Mouse (Mus musculus): Measurements from ENCODE around the gene Myo1e. TPM values are rescaled to one million over a fixed set of nuclear protein-coding genes. Genes with fewer than 3 reads are reported as not detected.

Gene Myo1e
- polyA plus RNA-seq, 1 experiment from 2014 or later: 11.0 TPM

DNA sequence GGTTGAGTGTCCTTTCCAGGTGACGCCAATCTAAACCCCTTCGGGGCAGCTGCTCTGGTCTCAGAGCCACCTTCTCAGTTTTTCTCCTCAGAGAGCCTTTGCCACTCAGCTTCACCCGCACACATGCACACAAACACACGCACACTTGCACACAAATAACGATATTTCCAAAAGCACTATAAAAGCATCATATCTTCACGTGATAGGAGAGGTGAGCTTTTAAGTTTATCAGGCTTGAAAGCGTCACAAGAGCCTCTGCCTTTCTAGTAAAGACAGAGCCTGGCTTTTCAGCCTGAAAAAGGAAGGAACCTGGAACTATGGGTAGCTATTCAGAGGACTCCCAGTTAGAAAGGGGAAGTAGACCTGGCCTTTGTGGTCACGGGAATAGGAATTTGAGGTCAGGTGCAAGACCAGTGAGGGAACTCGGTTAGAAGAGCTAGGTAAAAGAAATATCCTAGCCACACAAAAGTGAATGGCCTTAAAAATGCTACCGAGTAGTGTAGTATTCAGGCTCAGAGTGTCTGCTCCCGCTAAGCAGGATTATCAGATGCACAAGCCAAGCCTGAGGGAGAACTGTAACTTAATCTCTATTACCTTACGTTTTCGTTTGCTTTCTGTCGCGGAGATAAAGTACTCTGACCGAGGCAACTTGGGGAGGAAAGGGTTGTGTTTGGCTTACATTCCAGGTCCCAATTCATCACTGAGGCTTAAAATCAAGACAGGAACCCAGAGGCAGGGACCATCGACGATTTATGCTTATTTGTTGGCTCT, 178.0 kb downstream of the Myo1e start:
- Histone ChIP-seq H3K27ac (replicated peaks) (no peak overlapping the region), H3K36me3 (peaks cover 4% of the 10 kb centered on the region; the same call in 1 of the 2 replicates), H3K27me3 (no peaks in the 10 kb centered on the region), H3K9me3 (no peaks in the 10 kb centered on the region), H3K9ac (replicated peaks) (no peak overlapping the region), H3K4me2 (replicated peaks) (no peak overlapping the region), H3K4me1 (no peaks in the 10 kb centered on the region), H3K4me3 (no peak overlapping the region)
- no peak for ATAC-seq (ENCODE audit: low FRiP score, low read depth)
- WGBS: 90% methylated on average over 18 of the region's 18 CpGs

DNA sequence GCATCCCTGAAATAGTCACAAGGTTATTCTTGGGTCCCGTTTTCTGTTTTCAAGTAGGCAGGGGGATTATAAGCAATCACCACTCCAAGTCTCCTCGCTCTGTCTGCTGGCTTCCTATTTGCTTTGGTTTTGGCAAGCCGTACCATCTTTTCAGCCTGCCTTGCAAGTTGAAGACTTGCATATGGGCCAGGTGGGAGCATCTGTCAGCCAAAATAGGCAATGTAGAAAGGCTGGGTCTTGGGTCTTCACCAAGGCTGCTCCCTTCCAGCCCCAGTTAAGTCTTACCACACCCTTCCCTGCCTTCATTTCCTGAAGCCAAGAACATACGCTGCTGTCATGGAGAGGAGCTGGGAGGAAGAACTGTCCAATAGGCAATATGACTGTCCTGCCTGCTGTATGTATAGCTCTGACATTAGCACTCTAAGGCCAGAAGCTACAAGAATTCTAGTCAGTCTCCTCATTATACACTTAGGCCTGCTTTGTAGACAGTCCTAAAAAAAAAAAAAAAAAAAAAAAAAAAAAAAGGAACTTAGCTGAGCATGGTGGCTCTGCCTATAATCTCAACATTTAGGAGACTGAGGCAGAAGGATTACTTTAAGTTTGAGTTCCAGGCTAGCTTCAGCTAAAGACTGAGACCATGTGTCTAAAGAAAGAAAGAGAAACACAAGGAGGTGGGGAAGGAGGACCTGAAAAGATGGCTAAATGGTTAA, 180.4 kb downstream of the Myo1e start:
- H3K4me2 ChIP-seq (replicated peaks): no peak overlapping the region
- no peak overlapping the region for H3K27ac ChIP-seq (replicated peaks)
- ATAC-seq (ENCODE audit: low FRiP score, low read depth): no peak
- peaks cover 4% of the 10 kb centered on the region; the same call in 1 of the 2 replicates for H3K36me3 ChIP-seq
- H3K4me1 ChIP-seq: no peaks in the 10 kb centered on the region
- H3K9me3 ChIP-seq: no peaks in the 10 kb centered on the region
- no peak overlapping the region for H3K9ac ChIP-seq (replicated peaks)
- H3K27me3 ChIP-seq: no peaks in the 10 kb centered on the region
- 94% methylated on average over 4 of the region's 4 CpGs for WGBS
- no peak overlapping the region for H3K4me3 ChIP-seq

DNA sequence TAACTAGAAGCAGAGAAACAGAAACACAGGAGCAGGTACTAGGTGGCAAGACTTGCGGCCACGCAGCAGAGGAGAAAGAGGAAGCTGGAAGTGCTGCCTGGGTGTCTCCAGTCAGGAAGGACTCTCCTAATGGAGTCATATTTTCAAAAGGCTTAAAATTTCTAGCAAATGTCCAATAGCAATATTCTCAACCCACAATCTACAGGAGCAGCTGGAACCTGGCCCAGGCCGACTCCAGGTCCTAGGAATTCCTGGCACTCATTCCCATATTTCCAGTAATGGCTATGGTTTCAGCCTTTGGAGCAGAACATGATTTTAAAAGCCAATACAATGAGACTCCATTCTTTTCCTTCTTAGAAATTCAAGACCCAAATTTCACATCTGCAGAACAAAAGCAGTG, 182.4 kb downstream of the Myo1e start:
- Histone ChIP-seq H3K4me1 (no peaks in the 10 kb centered on the region), H3K9ac (replicated peaks) (no peak overlapping the region), H3K4me2 (replicated peaks) (no peak overlapping the region), H3K9me3 (no peaks in the 10 kb centered on the region), H3K27me3 (no peaks in the 10 kb centered on the region), H3K27ac (replicated peaks) (no peak overlapping the region), H3K4me3 (no peak overlapping the region), H3K36me3 (no peaks in the 10 kb centered on the region)
- 92% methylated on average over 3 of the region's 3 CpGs for WGBS
- ATAC-seq (ENCODE audit: low FRiP score, low read depth): no peak

DNA sequence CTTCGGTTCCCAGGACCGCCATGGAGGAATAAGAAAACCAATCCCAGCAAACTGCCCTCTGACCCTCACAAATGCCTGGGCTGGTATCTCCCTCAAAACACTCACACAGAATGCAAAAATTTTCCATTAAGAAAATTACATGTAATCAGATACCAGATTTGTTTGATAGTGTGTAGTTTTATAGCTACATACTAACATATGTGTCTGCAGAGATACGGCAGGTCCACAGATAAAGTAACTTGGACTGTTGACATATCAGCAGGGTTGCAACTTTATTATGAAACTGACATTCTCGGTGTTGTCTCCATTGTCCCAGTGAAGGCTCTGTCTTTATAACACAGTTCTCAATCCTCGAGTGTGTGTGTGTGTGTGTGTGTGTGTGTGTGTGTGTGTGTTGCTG, 183.9 kb downstream of the Myo1e start:
- 88% methylated on average over 5 of the region's 5 CpGs for WGBS
- ATAC-seq (ENCODE audit: low FRiP score, low read depth): no peak

DNA sequence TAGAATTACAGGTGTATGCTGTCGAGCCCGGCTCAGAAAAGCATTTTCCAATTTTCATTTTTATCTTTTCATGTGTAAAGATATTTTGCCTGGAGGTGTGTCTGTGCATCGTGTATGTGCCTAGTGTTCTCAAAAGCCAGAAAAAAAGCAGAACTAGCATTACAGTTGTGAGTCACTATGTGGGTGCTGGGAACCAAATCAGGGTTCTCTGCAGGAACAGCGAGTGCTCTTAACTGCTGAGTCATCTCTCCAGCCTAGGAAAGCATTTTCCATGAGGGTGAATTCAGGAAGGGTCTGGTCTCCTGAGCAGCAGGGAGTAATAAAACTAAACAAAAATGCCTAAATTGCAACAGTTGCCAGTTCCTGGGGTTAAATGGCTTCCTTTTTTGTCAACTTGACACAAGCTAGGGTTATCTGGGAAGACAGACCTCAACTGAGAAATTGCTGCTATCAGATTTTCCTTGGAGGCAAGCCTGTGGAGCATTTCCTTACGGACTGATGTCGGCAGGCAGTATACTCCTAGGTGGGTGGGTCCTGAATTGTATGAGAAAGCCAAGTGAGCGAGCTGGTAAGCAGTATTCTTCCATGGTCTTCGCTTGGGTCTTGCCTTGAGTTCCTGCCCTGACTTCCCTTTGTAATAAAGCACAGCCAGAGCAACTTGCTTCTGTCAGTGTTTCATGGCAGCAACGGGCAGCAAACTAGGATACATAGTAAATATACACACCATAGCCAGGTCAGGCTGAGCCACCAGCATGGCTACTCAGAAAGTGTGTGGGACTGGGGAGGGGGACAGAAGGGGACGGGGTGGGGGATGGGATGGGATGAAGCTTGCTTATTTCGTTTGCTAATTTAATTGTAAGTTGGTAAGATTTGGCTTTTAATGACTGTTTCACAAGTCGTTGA, 184.8 kb downstream of the Myo1e start:
- no peak for ATAC-seq (ENCODE audit: low FRiP score, low read depth)
- H3K36me3 ChIP-seq: no peaks in the 10 kb centered on the region
- H3K27me3 ChIP-seq: no peaks in the 10 kb centered on the region
- no peaks in the 10 kb centered on the region for H3K4me1 ChIP-seq
- H3K4me3 ChIP-seq: no peak overlapping the region
- H3K9ac ChIP-seq (replicated peaks): no peak overlapping the region
- no peaks in the 10 kb centered on the region for H3K9me3 ChIP-seq
- WGBS: 82% methylated on average over 12 of the region's 12 CpGs
- H3K4me2 ChIP-seq (replicated peaks): no peak overlapping the region
- no peak overlapping the region for H3K27ac ChIP-seq (replicated peaks)

More for the DNA sequence above, 183.9 kb downstream of the Myo1e start:
- H3K9ac ChIP-seq (replicated peaks): no peak overlapping the region
- H3K4me1 ChIP-seq: no peaks in the 10 kb centered on the region
- H3K27ac ChIP-seq (replicated peaks): no peak overlapping the region
- H3K4me3 ChIP-seq: no peak overlapping the region
- H3K27me3 ChIP-seq: no peaks in the 10 kb centered on the region
- no peak overlapping the region for H3K4me2 ChIP-seq (replicated peaks)
- no peaks in the 10 kb centered on the region for H3K9me3 ChIP-seq
- H3K36me3 ChIP-seq: no peaks in the 10 kb centered on the region

DNA sequence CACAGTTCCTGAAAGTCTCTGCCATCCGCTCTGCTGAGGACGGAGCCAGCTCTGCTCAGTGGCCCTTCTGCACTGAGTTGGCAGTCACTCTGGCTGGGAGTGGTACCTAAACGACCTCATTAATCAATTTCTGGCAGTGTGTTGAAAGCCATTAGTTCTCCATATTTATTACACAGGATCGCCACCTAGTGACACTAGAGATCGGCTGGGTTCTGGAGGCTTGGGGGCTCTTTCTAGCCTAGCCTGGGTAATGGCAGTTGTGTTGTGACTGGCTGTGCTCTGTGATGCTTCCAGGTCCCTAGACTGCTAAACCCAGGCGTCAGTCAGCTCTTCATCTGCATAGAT, 185.4 kb downstream of the Myo1e start:
- no peaks in the 10 kb centered on the region for H3K27me3 ChIP-seq
- H3K36me3 ChIP-seq: no peaks in the 10 kb centered on the region
- WGBS: 33% methylated on average over 6 of the region's 6 CpGs
- H3K9me3 ChIP-seq: no peaks in the 10 kb centered on the region
- H3K4me2 ChIP-seq (replicated peaks): no peak overlapping the region
- no peak for ATAC-seq (ENCODE audit: low FRiP score, low read depth)
- H3K9ac ChIP-seq (replicated peaks): no peak overlapping the region
- H3K4me1 ChIP-seq: no peaks in the 10 kb centered on the region
- H3K4me3 ChIP-seq: no peak overlapping the region
- H3K27ac ChIP-seq (replicated peaks): no peak overlapping the region

DNA sequence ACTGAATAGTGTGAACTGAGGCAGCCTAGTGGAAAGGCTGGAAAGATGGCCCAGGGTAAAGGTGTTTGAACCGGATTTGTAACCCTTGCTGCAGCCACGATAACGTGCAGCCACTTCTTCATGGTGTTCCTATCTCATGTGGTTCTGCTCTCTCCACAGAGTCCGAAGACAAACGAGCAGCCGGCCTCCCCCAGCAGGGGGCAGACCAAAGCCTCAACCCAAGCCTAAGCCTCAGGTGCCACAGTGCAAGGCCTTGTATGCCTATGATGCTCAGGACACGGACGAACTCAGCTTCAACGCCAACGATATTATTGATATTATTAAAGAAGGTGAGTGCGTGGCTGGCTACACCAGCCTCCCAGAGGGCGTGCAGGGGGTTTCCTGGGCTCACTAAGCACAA, 188.5 kb downstream of the Myo1e start:
- H3K9ac ChIP-seq (replicated peaks): no peak overlapping the region
- H3K4me1 ChIP-seq: no peaks in the 10 kb centered on the region
- H3K4me2 ChIP-seq (replicated peaks): no peak overlapping the region
- no peak overlapping the region for H3K27ac ChIP-seq (replicated peaks)
- H3K9me3 ChIP-seq: no peaks in the 10 kb centered on the region
- WGBS: 86% methylated on average over 12 of the region's 12 CpGs
- H3K4me3 ChIP-seq: no peak overlapping the region
- H3K36me3 ChIP-seq: no peaks in the 10 kb centered on the region
- no peaks in the 10 kb centered on the region for H3K27me3 ChIP-seq
- ATAC-seq (ENCODE audit: low FRiP score, low read depth): no peak

DNA sequence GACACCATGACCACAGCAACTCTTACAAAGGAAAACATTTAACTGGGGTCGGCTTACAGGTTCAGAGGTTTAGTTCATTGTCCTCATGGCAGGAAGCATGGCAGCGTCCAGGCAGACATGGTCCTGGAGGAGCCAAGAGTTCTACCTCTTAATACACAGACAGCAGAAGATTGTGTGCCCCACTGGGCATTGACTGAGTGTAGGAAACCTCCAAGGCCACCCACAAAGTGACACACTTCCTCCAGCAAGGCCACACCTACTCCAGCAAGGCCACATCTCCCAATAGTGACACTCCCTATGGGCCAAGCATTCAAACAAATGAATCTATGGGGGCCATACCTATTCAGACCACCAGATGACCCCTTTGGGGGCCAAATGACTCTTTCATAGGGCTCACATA, 188.9 kb downstream of the Myo1e start:
- 91% methylated on average over 2 of the region's 2 CpGs for WGBS
- H3K9me3 ChIP-seq: no peaks in the 10 kb centered on the region
- no peaks in the 10 kb centered on the region for H3K4me1 ChIP-seq
- ATAC-seq (ENCODE audit: low FRiP score, low read depth): no peak
- H3K27ac ChIP-seq (replicated peaks): no peak overlapping the region
- no peaks in the 10 kb centered on the region for H3K27me3 ChIP-seq
- H3K4me2 ChIP-seq (replicated peaks): no peak overlapping the region
- no peaks in the 10 kb centered on the region for H3K36me3 ChIP-seq
- no peak overlapping the region for H3K9ac ChIP-seq (replicated peaks)
- no peak overlapping the region for H3K4me3 ChIP-seq

DNA sequence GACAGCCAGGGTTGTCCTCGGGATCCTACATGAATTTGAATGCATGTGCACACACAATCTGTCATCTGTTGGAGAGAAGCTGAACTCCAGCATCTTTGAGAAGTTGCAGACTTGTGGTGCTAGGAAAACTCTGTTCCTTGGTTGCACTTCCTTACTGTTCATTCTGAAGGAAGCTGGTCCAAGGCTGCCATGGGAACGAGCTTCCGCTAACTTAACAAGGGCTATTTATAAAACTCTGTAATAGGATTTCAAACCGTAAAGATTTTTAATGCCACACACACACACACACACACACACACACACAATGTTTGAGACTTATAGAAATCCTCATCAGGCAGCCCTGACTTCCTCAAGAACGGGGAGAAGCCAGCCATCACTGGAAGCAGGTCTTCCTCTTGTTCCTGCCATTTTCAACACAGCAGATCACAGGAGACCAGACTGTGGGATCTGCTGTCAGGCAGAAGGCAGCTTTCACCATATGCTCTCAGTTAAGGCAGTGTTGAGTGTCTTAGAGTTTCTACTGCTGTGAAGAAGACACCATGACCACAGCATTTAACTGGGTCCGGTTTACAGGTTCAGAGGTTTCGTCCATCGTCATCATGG, 194.9 kb downstream of the Myo1e start:
- Histone ChIP-seq H3K27ac (replicated peaks) (no peak overlapping the region), H3K9me3 (no peaks in the 10 kb centered on the region), H3K4me3 (no peak overlapping the region), H3K9ac (replicated peaks) (no peak overlapping the region), H3K36me3 (peaks cover 10% of the 10 kb centered on the region; the same call in 1 of the 2 replicates), H3K4me2 (replicated peaks) (no peak overlapping the region), H3K27me3 (no peaks in the 10 kb centered on the region), H3K4me1 (no peaks in the 10 kb centered on the region)
- WGBS: 94% methylated on average over 8 of the region's 8 CpGs
- no peak for ATAC-seq (ENCODE audit: low FRiP score, low read depth)

DNA sequence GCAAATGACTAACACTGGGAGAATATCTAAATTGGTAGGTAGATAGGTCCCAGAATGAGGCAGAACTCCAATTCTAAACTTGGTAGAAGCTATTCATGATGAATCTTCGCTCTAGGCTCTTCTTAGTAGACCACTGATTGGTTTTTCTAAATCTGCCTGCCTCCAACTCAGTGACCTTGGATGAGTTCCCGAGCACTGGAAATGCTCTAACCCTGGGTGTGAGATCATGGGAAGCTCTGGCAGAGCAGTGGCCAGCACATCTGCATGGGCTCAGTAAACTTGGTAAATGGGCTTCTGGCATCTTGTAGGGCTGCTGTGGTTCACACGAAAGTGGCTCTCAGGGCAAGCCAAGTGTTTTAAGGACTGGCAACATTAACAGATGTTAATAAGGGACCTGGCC, 199.4 kb downstream of the Myo1e start:
- Histone ChIP-seq H3K4me1 (no peaks in the 10 kb centered on the region), H3K27ac (replicated peaks) (no peak overlapping the region), H3K9ac (replicated peaks) (no peak overlapping the region), H3K9me3 (no peaks in the 10 kb centered on the region), H3K4me3 (no peak overlapping the region), H3K27me3 (no peaks in the 10 kb centered on the region), H3K36me3 (peaks cover 54% of the 10 kb centered on the region), H3K4me2 (replicated peaks) (no peak overlapping the region)
- ATAC-seq (ENCODE audit: low FRiP score, low read depth): no peak
- WGBS: 94% methylated on average over 3 of the region's 3 CpGs

DNA sequence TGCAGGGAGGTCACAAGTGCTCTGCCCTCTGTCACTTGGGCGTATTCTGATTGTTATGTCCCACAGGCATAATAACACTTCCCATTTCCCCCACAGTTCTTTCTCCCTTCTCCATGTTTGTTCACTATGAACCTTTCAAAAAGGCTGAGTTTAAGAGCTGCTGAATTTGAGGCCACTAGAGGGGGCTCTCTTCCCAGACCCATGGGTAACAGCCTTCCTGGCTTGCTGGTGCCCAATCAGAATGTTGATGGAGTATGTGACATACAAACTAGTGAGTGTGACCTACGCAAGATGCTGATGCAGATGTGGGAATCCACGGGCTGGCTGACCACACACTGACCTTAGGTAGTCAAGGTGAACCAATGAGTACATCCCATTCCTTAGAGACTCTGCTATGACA, 201.6 kb downstream of the Myo1e start:
- no peaks in the 10 kb centered on the region for H3K4me1 ChIP-seq
- H3K27me3 ChIP-seq: no peaks in the 10 kb centered on the region
- ATAC-seq (ENCODE audit: low FRiP score, low read depth): no peak
- no peak overlapping the region for H3K4me2 ChIP-seq (replicated peaks)
- no peaks in the 10 kb centered on the region for H3K9me3 ChIP-seq
- H3K9ac ChIP-seq (replicated peaks): no peak overlapping the region
- 94% methylated on average over 3 of the region's 3 CpGs for WGBS
- no peak overlapping the region for H3K4me3 ChIP-seq
- no peak overlapping the region for H3K27ac ChIP-seq (replicated peaks)
- peaks cover 75% of the 10 kb centered on the region for H3K36me3 ChIP-seq

DNA sequence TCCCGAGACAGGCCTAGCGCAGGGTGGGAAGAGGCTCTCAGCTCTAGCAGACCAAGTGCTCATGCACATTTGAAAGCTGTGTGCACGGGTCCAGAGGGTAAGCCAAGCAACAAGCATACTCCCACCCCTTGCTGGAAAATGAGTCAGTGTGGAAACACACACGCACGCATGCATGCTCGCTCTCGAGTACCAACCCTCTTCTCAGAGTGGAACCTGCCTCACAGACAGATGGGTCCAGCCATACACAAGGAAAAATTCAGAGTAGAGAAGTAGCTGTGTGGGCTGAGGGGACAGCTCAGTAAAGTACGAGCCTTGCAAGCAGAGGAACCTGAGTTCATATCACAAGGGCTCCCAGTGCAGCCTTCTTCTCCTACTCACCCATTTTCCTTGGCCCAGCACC, 202.6 kb downstream of the Myo1e start:
- no peak overlapping the region for H3K4me2 ChIP-seq (replicated peaks)
- no peak for ATAC-seq (ENCODE audit: low FRiP score, low read depth)
- no peaks in the 10 kb centered on the region for H3K9me3 ChIP-seq
- no peak overlapping the region for H3K9ac ChIP-seq (replicated peaks)
- WGBS: 93% methylated on average over 8 of the region's 8 CpGs
- no peak overlapping the region for H3K4me3 ChIP-seq
- no peaks in the 10 kb centered on the region for H3K4me1 ChIP-seq
- no peaks in the 10 kb centered on the region for H3K27me3 ChIP-seq
- H3K27ac ChIP-seq (replicated peaks): no peak overlapping the region
- peaks cover 84% of the 10 kb centered on the region for H3K36me3 ChIP-seq
